Mouse (Mus musculus) testis, adult 2 months (tissue): ENCODE measurements around the gene Foxc2. TPM values are rescaled to one million over a fixed set of nuclear protein-coding genes. Genes with fewer than 3 reads are reported as not detected.

Experiments
- H3K27ac ChIP-seq: fragments of 200-500 bp; 2 replicates; pipeline ENCODE4 v1.5.1; 2012; ENCODE audit warnings: low read depth, low read length; ENCODE audit not compliant: control insufficient read depth, insufficient read depth
- H3K27me3 ChIP-seq: fragments of 200-500 bp; 2 replicates; pipeline ENCODE4 v1.6.1; 2012; ENCODE audit warnings: mild to moderate bottlenecking, low read length, moderate library complexity; ENCODE audit not compliant: control insufficient read depth, insufficient read depth
- H3K36me3 ChIP-seq: fragments of 200-500 bp; 2 replicates; pipeline ENCODE4 v1.6.1; 2012; ENCODE audit warnings: mild to moderate bottlenecking, low read length; ENCODE audit not compliant: control insufficient read depth, insufficient read depth
- H3K4me1 ChIP-seq: fragments of 200-500 bp; 2 replicates; pipeline ENCODE4 v1.6.1; 2012; ENCODE audit warnings: low read length; ENCODE audit not compliant: control insufficient read depth, insufficient read depth
- H3K4me3 ChIP-seq: fragments of 200-500 bp; 2 replicates; pipeline ENCODE4 v1.5.1; 2012; ENCODE audit warnings: low read depth, mild to moderate bottlenecking, low read length, moderate library complexity, mixed read lengths; ENCODE audit not compliant: control insufficient read depth
- CTCF ChIP-seq: fragments of 200-500 bp; IDR thresholded peaks from 2 replicates; pipeline ENCODE4 v1.5.1; 2012; ENCODE audit warnings: low read depth, mild to moderate bottlenecking, inconsistent platforms, low read length, moderate library complexity; ENCODE audit not compliant: control insufficient read depth, insufficient read depth, insufficient replicate concordance
- POLR2A ChIP-seq: fragments of 200-500 bp; IDR thresholded peaks from 2 replicates; pipeline ENCODE4 v1.6.1; 2012; ENCODE audit warnings: low read depth, mild to moderate bottlenecking, inconsistent platforms, low read length, moderate library complexity; ENCODE audit not compliant: control insufficient read depth
- polyA plus RNA-seq: library from polyadenylated mRNA; depleted of rRNA; stranded (reverse); fragments of >200 nt; gene quantifications from 2 replicates; pipeline ENCODE4 v1.2.3, GENCODE M21; 2012; rRNA removed

Foxc2 gene
- polyA plus RNA-seq, 1 experiment: 0.20 TPM

DNA sequence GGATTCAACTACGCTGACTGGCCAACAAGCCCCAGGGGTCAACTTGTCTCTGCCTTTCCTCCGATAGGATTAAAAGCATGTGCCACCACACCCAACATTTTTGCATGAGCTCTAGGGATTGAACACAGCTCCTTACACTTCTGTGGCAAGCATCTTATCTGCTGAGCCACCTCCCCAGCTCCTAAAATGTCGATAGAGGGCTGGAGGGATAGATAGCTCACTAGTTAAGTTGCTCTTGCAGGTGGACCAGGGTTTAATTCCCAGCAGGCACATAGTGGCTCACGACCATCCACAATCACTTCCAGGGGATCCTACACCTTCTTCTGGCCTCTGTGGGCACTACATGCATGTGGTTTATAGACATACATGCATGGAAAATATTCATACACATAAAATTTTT lies 46.4 kb downstream of the Foxc2 start:
- no peak overlapping the region for H3K27ac ChIP-seq
- TF ChIP-seq POLR2A: no peak
- no peak for TF ChIP-seq CTCF
- no peaks in the 10 kb centered on the region for H3K27me3 ChIP-seq
- H3K36me3 ChIP-seq: no peaks in the 10 kb centered on the region
- no peak overlapping the region for H3K4me3 ChIP-seq
- H3K4me1 ChIP-seq: no peaks in the 10 kb centered on the region; the same call in 1 of the 2 replicates

DNA sequence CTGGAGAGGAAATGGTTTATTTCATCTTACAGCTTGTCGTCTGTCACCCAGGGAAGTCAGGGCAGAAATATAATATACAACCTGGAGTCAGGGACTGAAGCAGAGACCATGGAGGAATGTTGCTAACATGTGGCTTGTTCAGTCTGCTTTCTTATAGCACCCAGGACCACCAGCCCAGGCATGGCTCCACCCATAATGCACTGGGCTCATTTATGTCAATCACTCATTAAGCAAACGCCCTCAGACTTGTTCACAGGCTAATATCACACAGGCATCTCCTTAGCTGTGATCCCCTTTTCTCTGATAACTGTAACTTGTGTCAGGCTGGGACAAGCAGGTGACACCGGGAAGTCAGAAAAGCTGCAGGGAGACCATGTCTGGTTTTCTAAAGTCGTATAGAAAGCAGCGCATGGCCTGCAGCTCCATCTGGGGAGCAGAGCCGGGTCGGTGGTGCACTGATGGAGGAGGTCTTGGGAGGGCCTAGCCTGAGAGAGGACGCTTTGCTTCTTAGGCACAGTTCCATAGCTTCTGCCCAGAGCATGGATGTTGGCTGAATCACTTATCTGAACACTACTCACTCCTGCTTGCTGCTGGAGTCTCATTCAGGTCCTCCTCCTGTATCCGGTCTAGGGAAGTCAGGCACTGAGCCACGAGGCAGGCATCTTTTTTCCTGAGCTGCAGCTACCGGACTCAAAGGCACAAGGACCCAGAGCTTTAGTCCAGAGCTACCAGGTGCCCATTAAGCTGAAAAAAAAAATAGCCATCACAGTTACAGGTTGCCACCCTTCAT lies 47.1 kb downstream of the Foxc2 start:
- Histone ChIP-seq H3K36me3 (no peaks in the 10 kb centered on the region), H3K4me1 (no peaks in the 10 kb centered on the region), H3K4me3 (no peak overlapping the region), H3K27ac (no peak overlapping the region), H3K27me3 (no peaks in the 10 kb centered on the region)
- TF ChIP-seq CTCF (no peak), POLR2A (no peak)

DNA sequence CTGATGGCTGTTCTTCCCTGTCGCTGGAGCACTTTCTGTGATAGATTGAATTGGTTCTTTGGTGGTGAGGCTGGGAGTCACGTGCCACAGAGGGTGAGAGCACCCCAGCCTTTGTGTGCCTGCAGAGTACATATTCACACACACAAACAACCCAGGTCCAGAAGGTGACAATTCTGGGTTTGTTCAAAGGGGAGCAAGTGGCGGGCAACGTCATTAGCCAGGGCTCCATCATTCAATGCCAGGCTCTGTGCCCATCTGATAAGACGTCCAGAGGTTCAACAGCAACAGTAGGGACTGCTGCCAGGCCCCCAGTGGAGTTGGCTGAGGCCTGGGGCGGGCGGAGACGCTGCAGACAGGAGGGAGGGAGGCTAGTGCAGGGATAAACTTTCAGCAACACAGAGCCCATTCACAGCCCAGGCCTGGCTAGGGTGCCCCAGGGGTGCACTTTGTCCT lies 48.1 kb downstream of the Foxc2 start:
- no peak overlapping the region for H3K27ac ChIP-seq

DNA sequence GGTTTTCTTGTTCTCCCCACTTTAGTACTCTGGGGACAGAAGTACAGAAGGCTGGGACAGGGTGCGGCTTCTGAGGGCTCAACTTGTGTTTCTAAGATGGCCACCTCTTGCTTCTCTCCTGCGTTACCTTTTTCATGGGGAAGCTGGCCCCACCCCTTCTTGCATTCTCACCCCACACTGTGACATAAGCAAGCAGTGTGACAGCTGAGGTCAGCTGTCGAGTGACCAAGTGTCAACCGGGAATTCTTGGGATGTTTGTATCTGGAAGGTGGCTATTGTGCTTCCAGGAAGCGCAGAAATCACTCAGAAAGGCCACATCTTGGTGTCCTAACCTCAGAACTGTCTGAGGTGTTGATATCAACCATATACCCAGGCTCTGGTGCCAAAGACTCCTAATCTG lies 52.1 kb downstream of the Foxc2 start:
- H3K4me1 ChIP-seq: peaks cover 14% of the 10 kb centered on the region
- TF ChIP-seq POLR2A: no peak
- no peak for TF ChIP-seq CTCF
- H3K27ac ChIP-seq: no peak overlapping the region
- no peaks in the 10 kb centered on the region for H3K27me3 ChIP-seq
- no peak overlapping the region for H3K4me3 ChIP-seq
- no peaks in the 10 kb centered on the region for H3K36me3 ChIP-seq

More for the DNA sequence above, 48.1 kb downstream of the Foxc2 start:
- TF ChIP-seq CTCF (no peak), POLR2A (no peak)
- Histone ChIP-seq H3K4me3 (no peak overlapping the region), H3K36me3 (no peaks in the 10 kb centered on the region), H3K4me1 (no peaks in the 10 kb centered on the region), H3K27me3 (no peaks in the 10 kb centered on the region)

Other genes starting within 250 kb of the Foxc2 start
- 0.98 and 1.1 TPM in 2 replicates for gene Foxf1, start 31.8 kb upstream of the Foxc2 start, polyA plus RNA-seq
- 70.3 and 73.6 TPM in 2 replicates for gene Mthfsd, start 7.8 kb upstream of the Foxc2 start, polyA plus RNA-seq
- gene Foxl1, start 11.8 kb downstream of the Foxc2 start, polyA plus RNA-seq: not detected in 2 replicates